Comparison of ENCODE assay signal across 8 mouse cellular contexts in the genomic region with DNA sequence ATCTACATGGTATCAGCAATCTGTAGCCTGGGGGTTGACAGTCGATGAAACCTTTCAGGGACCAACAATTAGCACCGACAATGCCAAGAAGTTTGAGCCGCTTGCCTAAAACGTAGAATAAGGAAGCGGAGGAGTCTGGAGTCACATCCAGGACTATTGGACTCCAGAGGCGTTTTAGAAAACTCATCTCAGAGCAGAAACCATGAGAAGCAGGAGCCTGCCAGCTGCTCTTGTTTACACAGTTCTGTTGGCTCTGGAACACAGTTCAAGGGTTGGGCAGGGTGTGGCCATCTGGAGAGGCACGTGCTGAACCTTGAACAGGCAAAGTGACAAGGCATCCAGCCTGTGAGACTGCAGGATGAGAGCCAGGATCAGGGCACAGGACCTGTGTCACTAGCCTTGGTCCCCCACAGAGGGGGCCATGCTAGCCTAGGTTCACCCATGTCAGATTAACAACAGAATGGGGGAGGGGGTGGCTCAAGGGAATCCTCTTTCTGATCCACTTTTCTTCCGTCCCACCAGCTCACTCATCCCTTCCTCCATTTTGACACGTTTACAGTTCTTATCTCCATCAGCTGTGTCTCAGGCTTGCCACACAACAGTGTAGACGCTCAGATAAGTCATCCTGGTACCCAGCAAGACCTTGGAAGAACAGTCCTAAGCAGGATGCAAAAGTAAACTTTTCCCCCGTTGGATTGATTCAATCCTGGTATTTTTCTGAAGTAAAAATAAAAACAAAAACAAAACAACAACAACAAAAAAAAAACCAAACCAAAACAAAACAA. TPM values are rescaled to one million over a fixed set of nuclear protein-coding genes. Genes with fewer than 3 reads are reported as not detected.
DNase-seq lines count a peak whose midpoint lies in the region; ATAC-seq and TF ChIP-seq lines count a peak whose summit lies in the region.

No protein-coding gene starts in this region.

- H3K4me2 ChIP-seq in intestine, embryonic 16.5 days (ENCODE audit: low read depth, low read length) = no peak overlapping the region
- H3K4me2 ChIP-seq in liver, embryonic 15.5 days = peak overlapping the region; percentile 30; the same call in 1 of the 2 replicates

- intact Hi-C loops in gastrocnemius, adult 2 months (cut with DNase I) = loop anchor here (5.0 kb wide), 2 partner anchors 50 to 70 kb away; no protein-coding TSS in a partner anchor

- no peak overlapping the region for H3K4me3 ChIP-seq in gastrocnemius, adult 2 months
- H3K4me3 ChIP-seq in intestine, embryonic 16.5 days (ENCODE audit: low read length) = no peak overlapping the region
- H3K4me3 ChIP-seq in liver, embryonic 15.5 days (replicated peaks) = no peak overlapping the region

- H3K27me3 ChIP-seq in intestine, embryonic 16.5 days (replicated peaks; ENCODE audit: control insufficient read depth, insufficient read depth, low read length) = no peaks in the 10 kb centered on the region
- H3K27me3 ChIP-seq in liver, embryonic 15.5 days = no peaks in the 10 kb centered on the region

- 43% methylated on average over 11 of the region's 11 CpGs for WGBS in intestine, embryonic 16.5 days
- 40% methylated on average over 11 of the region's 11 CpGs for WGBS in liver, embryonic 15.5 days (ENCODE audit: insufficient replicate concordance)

- no peak for TF ChIP-seq CTCF in gastrocnemius, adult 2 months (IDR thresholded peaks at IDR 0.05)

- no peaks in the 10 kb centered on the region for H3K9me3 ChIP-seq in intestine, embryonic 16.5 days (ENCODE audit: control insufficient read depth, low read length)
- no peaks in the 10 kb centered on the region for H3K9me3 ChIP-seq in liver, embryonic 15.5 days (replicated peaks)

- H3K4me1 ChIP-seq in intestine, embryonic 16.5 days (ENCODE audit: control insufficient read depth, insufficient read depth, low read length) = peaks cover 57% of the 10 kb centered on the region
- H3K4me1 ChIP-seq in liver, embryonic 15.5 days (replicated peaks) = peaks cover 62% of the 10 kb centered on the region

- H3K27ac ChIP-seq in gastrocnemius, adult 2 months = peak overlapping the region; percentile 79
- peak overlapping the region; percentile 65 for H3K27ac ChIP-seq in intestine, embryonic 16.5 days (ENCODE audit: low read length)
- peak overlapping the region; percentile 68 for H3K27ac ChIP-seq in liver, embryonic 15.5 days (replicated peaks)

- H3K9ac ChIP-seq in intestine, embryonic 16.5 days (ENCODE audit: low read depth, low read length) = no peak overlapping the region
- H3K9ac ChIP-seq in liver, embryonic 15.5 days = no peak overlapping the region

- 0 out of 2 replicates have a peak, but pooled peaks cover 3% of the 10 kb centered on the region for H3K36me3 ChIP-seq in intestine, embryonic 16.5 days (ENCODE audit: control insufficient read depth, insufficient read depth, low read length)
- H3K36me3 ChIP-seq in liver, embryonic 15.5 days (replicated peaks) = no peaks in the 10 kb centered on the region; the same call in 1 of the 2 replicates

- DNase-seq in adrenal gland, postnatal 14 days = peak; percentile 69
- no peak for DNase-seq in adrenal gland, postnatal 4 days (ENCODE audit: low spot score in 2 of 2)
- peak; percentile 82 for DNase-seq in gastrocnemius, adult 2 months
- DNase-seq in urinary bladder, postnatal 25 days (ENCODE audit: low spot score) = peak; percentile 37
- no peak for DNase-seq in thymus, postnatal 36 days

- peak; percentile 90 for ATAC-seq in intestine, embryonic 16.5 days
- ATAC-seq in liver, embryonic 15.5 days (ENCODE audit: insufficient read depth) = peak; percentile 86
- ATAC-seq in inflammation-experienced regulatory T-cells, adult 6 months = no peak

RNA-seq across cellular contexts. Expression of a gene that starts 23.1 kb away (rescaled TPM):
- 65.2 and 75.4 TPM in 2 replicates for total RNA-seq in adrenal gland, postnatal 14 days (2021)
- 10 to 100 TPM; 76.4 to 82.0 TPM for total RNA-seq in adrenal gland, postnatal 4 days (2021)
- 10 to 100 TPM; 36.9 to 46.7 TPM for total RNA-seq in gastrocnemius, adult 2 months (2021)
- 26.6 and 36.2 TPM in 2 replicates for polyA plus RNA-seq in intestine, embryonic 16.5 days (2015; fragmentation: Nextera tagmentation; extraction: Ambion mirVana)
- polyA plus RNA-seq in liver, embryonic 15.5 days (2015; fragmentation: Nextera tagmentation; extraction: Ambion mirVana) = 13.0 and 15.6 TPM in 2 replicates
- 10 to 100 TPM; 14.8 to 40.1 (median 36.0) TPM for polyA plus RNA-seq in inflammation-experienced regulatory T-cells, adult 6 months (2017; shearing (Covaris generic))

Comparison
In these comparisons a context has a peak if more than half of its experiments do, and no peak if none do; other contexts are left out.
1. DNase-seq: peak in adrenal gland, postnatal 14 days (single experiment), gastrocnemius, adult 2 months (single experiment) and urinary bladder, postnatal 25 days (single experiment); none in adrenal gland, postnatal 4 days (0 of 2) and thymus, postnatal 36 days (0 of 2).
2. Peak in every context shown above with its lines, with median percentiles within 50 percentile points of each other: H3K27ac ChIP-seq.